Mouse (Mus musculus): ENCODE data around the gene Metap2. TPM values are rescaled to one million over a fixed set of nuclear protein-coding genes. Genes with fewer than 3 reads are reported as not detected.
"Not testable (repeated sequence)": the region's sequence is repeated elsewhere in the genome, so short reads cannot be mapped to it uniquely, and the experiment has no call there.

Metap2 gene
- polyA plus RNA-seq, 2 experiments from 2014 or later, result 169 to 171 TPM

DNA sequence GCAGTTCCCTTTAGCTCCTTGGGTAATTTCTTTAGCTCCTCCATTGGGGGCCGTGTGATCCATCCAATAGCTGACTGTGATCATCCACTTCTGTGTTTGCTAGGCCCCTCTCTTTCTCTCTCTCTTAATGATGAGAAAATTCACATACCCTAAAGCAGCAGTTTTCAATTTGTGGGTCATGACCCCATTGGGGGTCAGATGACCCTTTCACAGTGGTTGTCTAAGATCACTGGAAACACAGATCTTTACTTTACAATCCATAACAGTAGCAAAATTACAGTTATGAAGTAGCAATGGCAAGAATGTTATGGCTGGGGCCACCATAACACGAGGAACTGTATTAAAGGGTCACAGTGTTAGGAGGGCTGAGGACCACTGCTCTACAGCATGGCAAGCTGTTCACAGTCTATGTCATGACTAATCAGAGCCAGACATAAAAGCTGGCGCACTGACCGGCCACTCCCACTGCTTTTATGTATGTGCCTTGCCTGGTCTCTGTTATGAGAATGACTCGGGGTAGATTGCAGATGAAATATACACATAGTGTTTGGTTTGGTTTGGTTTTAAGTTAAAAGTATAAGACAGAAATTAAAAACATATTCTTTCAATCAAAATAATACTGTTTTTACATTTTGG lies 13.0 kb upstream of the Metap2 start:
- no peak for ATAC-seq

DNA sequence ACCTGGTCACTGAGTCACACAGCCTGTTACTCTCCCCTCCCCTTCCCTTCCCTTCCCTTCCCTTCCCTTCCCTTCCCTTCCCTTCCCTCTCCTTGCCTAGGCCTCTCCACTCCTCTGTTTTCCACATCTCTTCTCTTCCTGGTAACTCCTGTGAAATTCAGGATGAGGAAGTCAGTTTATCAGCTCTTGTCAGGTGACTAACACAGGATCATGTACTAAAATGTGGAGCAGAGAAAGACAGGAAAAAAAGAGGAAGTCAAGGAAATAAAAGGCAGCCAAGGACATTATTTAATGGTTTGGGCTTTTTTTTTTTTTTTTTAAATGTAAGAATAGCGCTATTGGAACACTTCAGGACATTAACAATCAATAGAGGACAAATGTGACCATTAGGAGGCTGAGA lies 12.1 kb upstream of the Metap2 start:
- no peak for ATAC-seq

DNA sequence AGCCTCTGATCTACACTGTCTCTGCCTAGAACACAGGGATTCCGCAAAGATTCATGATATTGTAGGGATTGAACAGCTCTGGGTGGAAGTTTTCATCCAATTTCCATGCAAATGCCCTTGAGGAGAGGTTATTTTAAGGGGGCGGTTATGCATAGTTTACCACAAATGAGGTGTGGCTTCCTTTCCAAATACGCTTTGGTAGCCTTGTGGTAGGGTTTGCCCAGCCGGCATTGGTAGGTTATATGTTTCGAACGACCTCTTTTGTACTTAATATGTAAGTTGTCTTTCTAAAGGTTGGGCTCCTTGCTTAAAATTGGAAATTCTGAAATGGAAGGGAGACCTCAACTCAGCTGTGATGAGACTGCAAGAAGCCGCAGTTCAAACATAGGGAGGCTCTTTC lies 11.6 kb upstream of the Metap2 start:
- no peak for ATAC-seq

DNA sequence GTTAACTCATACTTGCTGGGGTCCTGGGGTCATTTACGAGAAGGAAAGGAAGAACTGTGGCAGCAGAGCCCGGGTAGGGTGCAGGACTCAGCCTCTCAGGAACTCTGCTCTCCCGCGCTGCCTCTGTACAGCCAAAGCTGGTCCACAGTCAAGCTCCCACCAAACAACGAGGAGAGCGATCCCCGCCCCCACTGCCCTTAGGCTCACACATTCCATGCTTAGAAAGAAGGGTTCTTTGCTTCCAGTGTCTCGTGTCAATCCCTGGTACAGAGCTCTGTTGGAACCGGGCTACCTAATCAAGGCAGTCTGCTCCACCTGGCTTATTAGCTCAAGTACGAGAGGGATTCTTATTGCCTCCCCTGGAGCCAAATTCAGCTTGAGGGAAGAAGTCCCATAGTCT lies 10.5 kb upstream of the Metap2 start:
- no peak for ATAC-seq

DNA sequence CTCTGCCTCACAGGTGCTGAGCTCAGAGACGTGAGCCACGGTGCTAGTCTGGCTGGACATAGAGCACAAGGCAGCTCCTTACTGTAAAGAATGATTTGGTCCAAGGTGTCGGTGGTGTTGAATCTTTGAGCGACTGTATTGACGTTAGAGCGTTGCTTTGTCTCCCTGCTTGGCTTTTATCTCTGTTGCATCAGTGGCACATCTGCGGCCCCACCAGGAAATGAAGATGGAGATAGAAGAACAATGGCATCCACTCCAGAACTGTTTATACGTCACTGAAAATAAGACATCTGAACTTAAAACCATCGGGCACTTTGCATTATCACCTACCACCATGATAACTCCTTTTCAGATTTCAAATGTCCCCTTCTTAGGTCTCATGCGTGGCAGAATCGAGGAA lies 3.0 kb upstream of the Metap2 start:
- ATAC-seq, result no peak

DNA sequence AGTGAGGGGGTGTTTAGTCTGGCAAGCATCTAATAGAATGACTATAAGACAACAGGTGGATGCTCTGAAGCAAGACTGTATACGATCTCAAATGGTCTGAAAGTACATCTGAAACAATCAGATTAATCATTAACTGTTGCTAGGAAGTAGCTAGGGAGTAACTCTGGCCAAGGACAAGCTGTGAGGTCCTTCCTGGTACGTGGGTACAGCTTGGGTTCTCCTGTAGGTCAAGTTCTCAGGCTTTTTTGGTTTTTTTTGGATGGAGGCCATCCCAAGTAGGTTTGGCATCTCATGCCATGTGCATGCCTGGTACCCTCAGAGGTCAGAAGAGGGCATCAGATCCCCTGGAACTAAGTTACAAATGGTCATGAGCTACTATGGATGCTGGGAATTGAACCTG lies 2.4 kb upstream of the Metap2 start:
- no peak for ATAC-seq

DNA sequence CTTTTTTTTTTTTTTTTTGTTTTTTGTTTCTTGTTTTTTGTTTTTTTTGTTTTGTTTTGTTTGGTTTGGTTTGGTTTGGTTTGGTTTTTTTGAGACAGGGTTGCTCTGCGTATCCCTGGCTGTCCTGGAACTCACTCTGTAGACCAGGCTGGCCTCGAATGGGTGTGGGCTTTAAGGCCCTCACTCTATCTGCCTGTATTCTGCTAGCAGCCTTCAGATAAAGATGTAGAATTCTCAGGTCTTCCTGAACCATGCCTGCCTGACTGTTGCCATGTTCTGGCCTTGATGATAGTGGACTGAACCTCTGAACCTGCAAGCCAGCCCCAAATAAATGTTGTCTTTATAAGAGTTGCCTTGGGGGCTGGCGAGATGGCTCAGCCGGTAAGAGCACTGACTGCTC lies 4.3 kb downstream of the Metap2 start:
- no peak for ATAC-seq

DNA sequence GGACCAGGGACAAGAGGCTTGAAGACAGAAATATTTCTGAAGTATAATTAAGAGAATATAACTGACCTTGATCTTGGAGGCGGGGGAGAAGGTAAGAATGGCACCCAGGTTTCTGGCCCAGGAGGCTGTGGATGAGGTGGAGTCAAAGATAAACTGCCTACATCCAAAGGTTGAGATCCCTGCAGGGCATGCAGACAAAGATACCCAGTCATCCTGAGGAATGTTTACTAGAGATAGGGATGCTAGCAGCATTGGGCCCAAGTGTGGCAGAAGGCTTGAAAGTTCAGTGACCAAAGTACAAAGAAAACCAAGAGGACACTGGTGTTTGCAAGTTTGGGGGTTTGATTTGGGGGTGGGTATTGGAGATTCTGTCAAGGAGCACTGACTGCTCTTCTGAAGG lies 5.9 kb downstream of the Metap2 start:
- ATAC-seq, result no peak

DNA sequence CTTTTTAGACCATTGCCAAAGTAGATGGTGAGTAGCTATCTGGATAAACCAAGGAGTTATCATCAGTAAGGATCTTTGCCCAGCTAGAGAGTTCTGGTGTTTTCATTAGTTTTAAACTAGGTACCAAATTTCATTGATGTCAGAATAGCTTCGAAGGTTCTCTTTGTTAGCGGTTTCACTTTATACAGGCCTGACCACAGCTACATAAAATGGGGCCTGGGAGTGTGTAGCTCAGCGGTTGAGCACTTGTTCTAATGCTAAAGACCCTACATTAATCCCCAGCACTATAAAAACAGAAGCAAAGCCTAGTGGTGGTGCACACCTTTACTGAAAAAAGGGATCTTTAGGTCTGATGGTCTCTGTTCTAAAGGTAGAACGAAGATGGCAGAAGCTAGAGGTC lies 6.3 kb downstream of the Metap2 start:
- ATAC-seq, result no peak

DNA sequence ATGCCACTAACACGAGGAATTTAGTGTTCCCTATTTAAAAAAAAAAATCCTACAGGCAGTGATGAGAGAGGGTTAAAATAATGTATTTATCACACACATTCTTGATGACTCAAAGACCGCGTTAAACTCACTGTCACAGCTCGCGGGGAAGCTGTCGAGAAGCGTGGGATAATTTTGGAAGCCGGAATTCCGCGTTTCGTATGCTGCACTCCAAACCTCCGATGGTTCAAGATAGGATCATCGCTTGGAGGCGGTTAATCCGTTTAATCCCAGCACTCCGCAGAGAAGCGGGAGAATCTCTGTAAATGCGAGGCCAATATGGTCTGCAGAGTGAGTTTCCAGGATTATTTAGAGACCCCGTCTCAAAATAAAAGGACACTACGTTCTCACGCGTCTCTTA lies 6.9 kb downstream of the Metap2 start:
- peak; percentile 47 for ATAC-seq

DNA sequence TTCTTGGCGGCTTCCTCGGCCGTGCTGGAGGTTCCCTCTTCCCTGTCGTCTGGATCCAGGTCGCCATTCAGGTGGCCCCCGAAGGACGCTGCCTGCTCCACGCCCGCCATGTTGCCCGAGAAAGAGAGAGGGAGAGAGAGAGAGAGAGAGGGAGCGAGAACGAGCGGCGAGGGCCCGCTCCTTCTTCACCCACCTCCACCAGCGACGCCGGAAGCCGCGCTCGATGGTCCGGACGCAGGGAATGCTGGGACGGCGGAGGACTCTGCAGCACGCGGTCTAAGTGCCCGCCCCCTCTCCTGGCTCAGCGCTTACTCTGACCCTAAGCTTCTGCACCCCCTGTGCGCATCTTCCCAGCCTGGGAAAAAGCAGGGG lies 7.3 kb downstream of the Metap2 start:
- ATAC-seq, result peak; percentile 91

DNA sequence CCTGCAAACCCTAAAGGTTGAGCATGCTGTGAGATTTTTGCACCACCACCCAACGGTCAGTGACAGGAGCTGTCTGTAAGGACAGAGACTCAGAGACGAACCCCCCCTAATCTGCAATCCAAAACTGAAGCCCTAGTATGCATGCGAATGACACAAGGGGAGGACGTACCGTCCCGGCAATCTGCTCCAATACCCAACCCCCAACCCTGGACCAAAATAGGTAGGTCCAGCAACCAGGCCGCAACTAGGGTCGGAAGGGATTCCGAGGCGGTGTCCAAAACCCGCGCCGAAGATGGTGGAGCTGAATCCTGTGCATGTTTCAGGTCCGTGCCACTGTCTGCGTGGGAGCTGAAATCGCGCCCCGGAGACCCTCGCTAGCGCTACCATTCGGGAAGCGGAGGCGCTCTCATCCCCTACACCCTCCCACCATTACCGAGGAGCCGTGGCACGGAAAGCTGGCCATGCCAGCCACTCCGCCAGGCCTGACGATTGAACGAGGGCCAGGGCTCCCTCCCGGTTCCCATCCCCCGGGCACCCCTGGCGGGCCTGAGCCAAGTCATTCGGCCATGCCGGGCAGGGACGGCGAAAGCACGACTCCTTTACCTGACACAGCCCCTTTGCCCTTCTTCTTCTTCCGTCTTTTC lies 7.8 kb downstream of the Metap2 start:
- peak; percentile 36 for ATAC-seq

DNA sequence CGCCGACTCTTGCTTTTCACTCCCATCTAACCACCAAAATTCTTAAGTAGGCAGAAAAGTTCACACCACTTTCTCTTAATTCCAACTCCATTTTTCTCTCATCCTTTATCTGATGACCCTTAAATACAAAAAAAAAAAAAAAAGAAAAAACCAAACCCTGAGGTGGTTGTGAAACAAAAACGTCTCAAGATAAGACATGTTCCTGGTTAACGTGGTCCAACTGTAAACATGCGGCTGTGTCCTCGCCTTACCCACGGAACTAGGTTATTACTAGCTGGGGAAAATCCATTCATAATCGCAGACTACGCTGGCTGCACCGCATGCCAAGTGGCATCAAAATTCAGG lies 8.3 kb downstream of the Metap2 start:
- no peak for ATAC-seq

DNA sequence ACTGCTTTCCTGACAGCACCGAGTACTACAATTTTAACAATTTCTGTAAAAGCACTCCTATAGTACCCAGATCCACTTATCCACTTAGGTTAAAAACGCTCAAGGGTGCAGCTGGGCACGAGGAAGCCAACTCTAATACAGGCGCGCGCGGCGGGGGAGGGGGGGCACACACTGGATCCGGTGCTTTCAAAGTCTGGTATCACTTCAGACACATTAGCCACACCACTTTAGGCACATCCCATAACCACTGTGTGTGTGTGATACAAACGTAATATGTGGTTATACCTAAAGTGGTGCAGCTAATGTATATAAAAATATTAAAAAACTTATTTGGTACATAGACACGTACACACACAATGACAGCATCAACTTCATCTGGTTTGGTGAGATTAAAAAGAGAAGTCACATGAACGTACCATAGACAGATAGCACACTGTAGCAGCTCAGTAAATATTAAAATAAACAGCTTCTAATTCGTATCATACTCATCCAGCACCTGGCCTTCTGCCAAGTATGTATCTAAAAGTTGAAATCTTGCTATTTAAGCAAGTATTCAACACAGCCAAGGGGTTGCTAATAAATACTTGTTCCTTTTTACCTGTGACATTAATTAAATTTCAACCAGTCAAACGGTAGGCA lies 10.9 kb downstream of the Metap2 start:
- no peak for ATAC-seq

DNA sequence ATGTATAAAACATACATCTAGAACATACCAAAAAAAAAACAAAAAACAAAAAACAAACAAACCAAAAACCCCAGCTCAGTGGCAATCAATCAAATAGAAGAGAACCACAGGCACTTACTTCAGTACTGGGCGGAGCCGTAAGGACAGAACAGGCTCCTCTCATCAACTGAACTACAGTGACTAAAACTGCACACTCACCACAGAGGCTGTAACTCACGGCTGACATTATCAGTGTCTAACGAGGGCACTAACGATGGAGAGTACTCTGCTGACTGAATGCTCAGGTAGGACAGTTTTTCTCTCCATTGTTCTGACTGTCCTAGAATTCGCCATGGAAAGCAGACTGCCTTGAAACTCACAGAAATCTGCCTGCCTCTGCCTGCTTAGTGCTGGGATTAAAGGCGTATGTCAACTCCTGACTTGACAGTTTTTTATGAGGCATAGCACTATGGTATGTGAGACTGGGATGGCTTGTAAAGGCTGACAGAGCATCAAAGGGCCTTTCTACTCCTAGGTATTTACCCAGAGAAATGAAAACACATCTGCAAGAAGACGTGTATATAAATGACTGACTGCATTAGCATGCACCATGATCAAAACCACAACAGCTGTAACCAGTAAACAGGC lies 14.0 kb downstream of the Metap2 start:
- peak; percentile 24 for ATAC-seq

DNA sequence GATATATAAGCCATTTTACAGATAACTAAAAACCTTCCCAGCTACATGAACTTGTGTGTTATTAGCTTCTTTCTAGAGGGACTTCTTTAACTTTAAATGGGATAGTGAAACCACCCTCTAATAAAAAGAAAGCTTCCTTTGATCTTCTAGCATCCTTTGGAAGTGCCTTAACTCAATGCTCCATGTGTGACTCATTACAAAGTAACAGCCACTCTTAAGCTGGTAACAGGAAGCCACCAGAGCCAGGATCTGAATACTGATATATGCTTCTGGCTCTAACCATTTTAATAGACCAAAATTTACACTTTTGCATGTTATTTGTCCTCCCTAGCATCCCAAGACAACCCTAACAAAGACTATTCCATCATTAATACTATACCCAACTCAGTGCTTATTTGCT lies 15.0 kb downstream of the Metap2 start:
- ATAC-seq, result peak; percentile 57

DNA sequence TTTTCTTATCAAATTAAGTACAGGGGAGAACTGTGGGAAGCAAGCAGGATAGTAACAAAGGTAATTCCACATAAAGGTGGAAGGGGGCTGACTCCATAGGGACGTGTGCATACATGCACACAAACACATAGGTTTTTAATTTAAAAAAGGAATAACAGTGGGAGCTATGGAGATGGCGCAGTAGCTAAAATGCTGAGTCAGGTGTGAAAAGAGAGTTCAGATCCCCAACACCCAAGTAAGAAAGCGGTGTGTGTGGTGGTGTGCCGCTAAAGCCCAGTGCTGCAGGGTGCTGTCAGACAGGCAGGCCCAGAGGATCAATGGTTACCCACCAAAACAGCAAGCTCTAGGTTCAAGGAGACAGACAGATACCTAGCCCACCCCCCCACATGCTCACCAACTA lies 18.2 kb downstream of the Metap2 start:
- ATAC-seq, result no peak

DNA sequence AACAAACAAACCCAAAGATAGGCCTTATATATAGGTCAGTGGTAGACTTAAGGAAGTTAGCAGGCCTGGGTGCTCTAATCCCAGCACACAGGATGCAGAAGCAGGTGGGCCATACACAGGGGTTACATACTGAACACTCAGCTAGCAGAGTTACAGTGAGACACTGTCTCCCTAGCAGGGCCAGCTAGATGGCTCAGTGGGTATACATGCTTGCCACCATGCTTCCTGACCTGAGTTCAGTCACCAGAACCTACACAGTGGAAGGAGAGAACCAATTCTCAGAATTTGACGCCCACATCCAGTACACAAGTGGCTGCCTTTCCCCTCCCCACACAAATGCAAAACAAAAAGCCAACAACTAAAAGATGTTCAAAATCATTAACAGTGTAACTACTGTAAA lies 20.1 kb downstream of the Metap2 start:
- ATAC-seq, result peak; percentile 51

DNA sequence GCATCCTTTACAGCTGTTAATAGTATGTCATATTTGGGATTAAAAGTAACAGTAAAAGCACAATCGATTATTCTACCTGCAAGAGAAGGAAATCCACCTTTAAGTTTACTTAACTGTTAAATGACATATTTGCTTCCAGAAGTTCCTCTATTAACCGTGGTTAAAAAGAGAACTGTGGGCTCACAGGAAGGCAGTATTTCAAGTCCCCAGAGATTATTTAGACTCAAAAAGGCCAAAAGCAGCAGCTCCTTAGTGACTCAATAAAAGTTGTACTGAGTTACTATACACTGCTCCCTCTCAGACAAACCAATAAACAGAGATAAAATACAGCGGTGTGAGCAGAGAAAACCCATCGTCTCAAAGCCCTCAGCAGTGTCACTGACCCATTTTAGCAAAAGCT lies 28.0 kb downstream of the Metap2 start:
- ATAC-seq, result peak; percentile 6

DNA sequence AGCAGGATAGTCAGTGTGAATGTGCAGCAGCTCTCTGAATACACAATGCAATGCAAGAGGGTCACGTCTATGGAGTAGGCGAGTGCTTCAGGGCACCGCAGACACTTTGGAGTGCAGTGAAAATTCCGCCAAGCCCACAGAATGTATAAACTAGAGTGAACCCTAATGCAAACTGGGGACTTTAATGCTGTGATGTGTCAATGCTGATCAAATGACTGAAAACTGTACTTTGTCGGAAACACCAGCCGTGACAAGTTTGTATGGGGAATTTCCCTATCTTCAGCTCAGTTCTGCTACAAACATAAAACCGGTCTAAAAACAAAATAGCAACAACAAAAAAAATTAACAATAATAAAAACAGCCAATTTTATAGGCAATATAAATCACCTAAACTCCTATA lies 28.5 kb downstream of the Metap2 start:
- ATAC-seq, result peak; percentile 88

DNA sequence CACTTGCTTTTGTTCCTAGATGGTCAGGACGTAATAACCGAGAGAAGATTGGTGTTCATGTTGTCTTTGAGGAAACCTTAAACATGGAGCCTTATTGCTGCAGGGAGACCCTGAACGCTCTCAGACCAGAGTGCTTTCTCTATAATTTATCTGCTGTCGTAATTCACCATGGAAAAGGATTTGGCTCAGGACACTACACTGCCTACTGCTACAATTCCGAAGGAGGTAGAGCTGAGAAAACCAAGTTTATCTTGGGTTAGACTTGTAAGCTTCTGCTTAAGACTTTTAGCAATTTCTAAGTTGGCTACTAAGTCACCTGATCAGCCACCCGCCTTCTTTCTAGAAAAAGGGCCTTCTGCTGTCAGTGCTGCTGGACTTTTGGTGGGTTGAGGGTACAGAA lies 40.8 kb downstream of the Metap2 start:
- no peak for ATAC-seq

DNA sequence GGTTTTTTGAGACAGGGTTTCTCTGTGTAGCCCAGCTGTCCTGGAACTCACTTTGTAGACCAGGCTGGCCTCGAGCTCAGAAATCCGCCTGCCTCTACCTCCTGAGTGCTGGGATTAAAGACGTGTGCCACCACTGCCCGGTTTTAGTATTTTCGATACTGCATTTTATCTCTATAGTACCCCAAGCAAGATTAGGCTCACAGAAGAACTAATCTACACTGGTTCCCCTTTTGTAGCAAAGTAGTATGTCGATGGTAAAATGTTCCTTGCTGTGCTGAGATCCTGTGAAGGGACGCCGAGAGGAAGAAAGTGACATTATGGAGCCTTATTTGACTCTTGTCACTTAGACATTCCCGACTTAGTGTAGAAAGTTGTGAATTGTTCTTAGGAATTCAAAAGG lies 41.8 kb downstream of the Metap2 start:
- ATAC-seq, result no peak

DNA sequence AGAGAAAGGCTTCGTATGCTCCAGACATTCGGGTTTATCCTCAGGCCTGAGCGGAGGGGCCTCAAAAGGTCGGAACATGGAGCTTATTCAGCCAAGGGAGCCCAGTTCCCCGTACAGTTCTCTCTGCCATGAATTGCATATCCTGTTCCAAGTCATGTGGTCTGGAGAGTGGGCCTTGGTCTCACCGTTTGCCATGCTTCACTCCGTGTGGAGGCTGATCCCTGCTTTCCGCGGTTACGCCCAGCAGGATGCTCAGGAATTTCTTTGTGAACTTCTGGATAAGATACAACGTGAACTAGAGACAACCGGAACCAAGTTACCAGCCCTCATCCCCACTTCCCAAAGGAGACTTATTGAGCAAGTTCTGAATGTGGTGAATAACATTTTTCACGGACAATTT lies 50.2 kb downstream of the Metap2 start:
- ATAC-seq, result no peak

DNA sequence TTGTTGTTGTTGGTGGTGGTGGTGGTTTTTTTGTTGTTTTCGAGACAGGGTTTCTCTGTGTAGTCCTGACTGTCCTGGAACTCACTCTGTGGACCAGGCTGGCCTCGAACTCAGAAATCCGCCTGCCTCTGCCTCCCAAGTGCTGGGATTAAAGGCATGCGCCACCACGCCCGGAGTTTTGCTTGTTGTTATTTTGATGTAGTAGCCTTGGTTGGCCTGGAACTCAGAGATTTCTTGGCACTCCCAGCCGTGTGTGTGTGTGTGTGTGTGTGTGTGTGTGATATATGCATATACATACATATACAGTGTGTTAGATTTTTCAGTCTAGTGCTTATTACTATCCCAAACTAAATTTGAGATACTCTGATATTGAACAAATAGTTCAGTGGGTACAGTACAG lies 61.8 kb downstream of the Metap2 start:
- not testable (repeated sequence) for ATAC-seq

All from CD4-positive, CD25-positive, alpha-beta regulatory T cell, adult 4 months (primary cell).